Mouse (Mus musculus) brain, embryonic 14.5 days (tissue): ENCODE results near the gene Fbxl4.

Source experiments
- CTCF ChIP-seq: fragments of 200-500 bp; IDR thresholded peaks from 2 replicates; pipeline ENCODE4 v1.5.1; 2012; ENCODE audit warnings: inconsistent platforms, mild to moderate bottlenecking, moderate library complexity, borderline replicate concordance; ENCODE audit not compliant: insufficient read depth, insufficient read length; ENCODE audit errors: extremely low read depth
- POLR2A ChIP-seq: fragments of 200-500 bp; IDR thresholded peaks from 2 replicates; pipeline ENCODE4 v1.6.1; 2012; ENCODE audit warnings: mild to moderate bottlenecking, inconsistent platforms, borderline replicate concordance; ENCODE audit not compliant: poor library complexity, insufficient read depth, insufficient read length, severe bottlenecking; ENCODE audit errors: extremely low read depth

- TF ChIP-seq CTCF (no peak), POLR2A (no peak)
Measured at GRCm38 (mm10) chr4:22477711-22478230, 120.4 kb downstream of the Fbxl4 start.
